Mouse (Mus musculus) T-cell, adult 2 months (primary cell): ENCODE results near the gene Aadacl4.
"Not testable (repeated sequence)": the region's sequence is repeated elsewhere in the genome, so short reads cannot be mapped to it uniquely, and the experiment has no call there.

ENCODE experiments used
- DNase-seq: peaks from one replicate; pipeline ENCODE4 v3.0.0; 2022; ENCODE audit warnings: low spot score

Aadacl4 gene

DNA sequence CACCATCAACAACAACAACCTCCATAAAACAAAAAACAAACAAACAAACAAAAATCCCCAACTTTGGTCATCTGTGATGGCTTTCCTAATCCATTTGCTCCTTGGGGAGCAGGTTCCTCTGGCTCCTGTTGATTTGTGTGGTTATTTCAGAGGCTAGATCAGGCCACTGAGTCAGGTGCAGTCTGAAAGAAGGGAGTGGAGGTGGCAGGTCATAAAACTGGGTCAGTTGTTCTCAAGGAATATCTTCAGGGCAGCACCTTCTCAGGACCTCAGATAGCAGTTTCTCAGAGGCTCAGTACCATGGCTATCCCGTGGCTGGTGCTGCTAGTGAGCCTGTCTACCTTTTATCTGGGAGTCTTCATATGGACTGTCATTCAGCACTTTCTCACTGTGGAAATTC is at the start of gene Aadacl4:
Gene Aadacl4 (plus strand): TSS at position 301 of the 400 bp plus-strand sequence.
- DNase-seq: no peak

DNA sequence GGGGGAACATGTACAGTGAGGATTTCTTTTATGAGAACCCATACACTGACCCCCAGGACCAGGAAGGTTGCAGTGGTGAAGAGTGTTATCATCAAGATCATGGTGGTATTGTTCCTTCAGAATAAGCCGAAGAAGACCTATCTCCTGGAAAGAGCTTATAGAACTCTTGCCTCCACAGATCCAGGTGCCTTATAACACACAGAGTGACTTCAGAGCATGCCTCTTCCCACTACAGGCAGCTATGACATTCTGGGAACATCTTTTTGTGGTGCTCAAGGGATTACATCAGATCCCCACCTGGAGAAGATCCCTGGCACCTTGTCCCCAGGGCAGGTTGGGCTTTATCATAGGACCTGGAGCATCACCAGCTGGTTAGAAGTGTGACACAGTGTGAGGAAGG is 48.5 kb upstream of the Aadacl4 start, which contains the start of gene Gm13124:
Gene Gm13124 (minus strand): TSS at position 101 of the 400 bp plus-strand sequence.
- no peak for DNase-seq

DNA sequence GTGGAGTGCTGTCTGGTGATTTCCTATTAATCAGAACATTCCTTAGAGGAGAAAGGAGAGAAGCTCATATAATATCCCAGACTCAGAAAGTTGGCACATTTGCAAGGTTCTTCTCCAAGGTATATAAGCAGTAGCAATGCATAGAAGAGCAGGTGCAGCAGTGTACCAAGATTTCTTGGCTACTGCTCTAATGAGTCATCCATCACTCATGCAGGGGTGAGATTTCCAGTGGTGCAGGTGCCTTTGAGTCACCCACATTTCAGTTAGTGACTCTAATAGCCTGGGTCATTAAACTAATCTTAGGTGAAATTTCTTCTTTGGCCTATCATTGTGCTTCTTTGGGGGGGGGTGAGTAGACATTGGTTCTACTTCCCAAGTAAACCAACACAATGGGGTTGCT is 45.8 kb upstream of the Aadacl4 start:
- DNase-seq: no peak

DNA sequence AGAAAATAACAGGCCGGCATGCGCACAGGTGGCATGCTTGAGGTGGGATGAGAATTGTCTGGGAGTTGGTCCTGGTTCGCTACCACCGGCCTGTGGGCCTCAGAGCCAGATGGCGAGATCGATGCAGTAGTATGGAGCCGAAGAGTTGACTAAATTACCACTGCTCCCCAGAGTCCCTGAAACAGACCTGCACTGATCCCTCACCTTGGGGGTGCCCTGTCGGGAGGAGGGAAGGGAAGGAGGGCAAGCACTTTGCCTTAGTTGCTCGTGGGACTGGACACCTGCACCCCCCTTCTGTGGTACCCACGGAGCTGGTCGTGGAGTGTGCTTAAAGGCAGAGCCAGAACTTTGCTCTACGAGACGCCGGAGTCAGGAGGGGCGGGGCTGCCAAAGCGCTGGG is 27.3 kb upstream of the Aadacl4 start:
- DNase-seq: not testable (repeated sequence)

DNA sequence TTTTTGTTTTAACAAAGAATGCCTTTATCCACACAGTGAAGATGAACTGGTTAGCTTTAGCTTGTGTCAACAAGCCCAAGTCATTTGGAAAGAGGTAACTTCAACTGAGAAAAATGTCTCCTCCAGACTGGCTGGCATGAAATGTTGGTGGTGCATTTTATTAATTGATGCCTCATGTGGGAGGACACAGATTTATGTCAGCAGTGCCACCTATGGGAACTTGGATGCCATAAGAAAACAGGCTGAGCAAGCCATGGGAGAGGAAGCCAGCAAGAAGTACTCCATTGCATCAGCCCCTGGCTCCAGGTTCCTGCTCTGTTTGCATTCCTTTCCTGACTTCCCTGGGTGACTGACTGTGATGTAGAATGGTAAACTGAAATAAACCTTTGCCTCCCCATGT is 20.7 kb upstream of the Aadacl4 start:
- no peak for DNase-seq

DNA sequence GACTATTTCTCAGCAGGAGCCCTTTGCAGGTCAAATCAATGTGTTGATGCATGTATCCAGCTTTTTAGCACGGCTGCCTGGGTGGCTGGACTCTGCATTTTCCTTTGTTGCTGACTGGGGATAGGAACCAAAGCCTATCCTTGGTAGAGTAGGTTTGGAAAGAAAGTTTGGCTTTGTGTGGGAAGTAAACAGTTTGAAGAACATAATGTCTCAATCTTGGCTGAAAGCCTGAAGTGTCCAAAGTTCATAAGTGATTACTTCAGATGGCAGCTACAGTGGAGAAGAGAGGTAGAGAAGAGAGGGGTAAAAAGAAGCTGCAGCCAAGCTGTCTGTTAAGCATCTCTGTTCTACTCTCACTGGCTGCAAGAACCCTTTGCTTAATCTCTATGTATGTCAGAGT is 1.1 kb downstream of the Aadacl4 start:
- DNase-seq: no peak

DNA sequence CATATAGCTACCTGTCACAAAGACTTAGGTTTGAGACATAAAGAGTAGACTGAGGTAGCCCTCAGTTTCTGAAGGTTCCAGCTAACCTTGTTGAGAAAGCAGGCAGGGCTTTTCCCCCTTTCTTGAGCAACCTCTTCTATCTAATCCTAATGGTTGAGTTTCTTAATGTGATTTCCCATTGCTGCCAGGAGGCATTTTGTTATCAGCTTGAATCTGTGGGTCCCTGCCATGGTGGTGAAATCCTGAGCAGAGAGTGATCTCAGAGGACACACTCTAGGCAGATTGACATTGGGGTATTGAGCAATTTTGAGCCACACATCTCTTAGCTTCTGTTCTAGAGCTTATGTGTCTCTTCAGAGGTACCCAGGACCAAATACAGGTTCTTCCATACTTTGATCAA is 24.8 kb downstream of the Aadacl4 start:
- no peak for DNase-seq
